Mouse (Mus musculus): ENCODE data around the gene a.

a gene

DNA sequence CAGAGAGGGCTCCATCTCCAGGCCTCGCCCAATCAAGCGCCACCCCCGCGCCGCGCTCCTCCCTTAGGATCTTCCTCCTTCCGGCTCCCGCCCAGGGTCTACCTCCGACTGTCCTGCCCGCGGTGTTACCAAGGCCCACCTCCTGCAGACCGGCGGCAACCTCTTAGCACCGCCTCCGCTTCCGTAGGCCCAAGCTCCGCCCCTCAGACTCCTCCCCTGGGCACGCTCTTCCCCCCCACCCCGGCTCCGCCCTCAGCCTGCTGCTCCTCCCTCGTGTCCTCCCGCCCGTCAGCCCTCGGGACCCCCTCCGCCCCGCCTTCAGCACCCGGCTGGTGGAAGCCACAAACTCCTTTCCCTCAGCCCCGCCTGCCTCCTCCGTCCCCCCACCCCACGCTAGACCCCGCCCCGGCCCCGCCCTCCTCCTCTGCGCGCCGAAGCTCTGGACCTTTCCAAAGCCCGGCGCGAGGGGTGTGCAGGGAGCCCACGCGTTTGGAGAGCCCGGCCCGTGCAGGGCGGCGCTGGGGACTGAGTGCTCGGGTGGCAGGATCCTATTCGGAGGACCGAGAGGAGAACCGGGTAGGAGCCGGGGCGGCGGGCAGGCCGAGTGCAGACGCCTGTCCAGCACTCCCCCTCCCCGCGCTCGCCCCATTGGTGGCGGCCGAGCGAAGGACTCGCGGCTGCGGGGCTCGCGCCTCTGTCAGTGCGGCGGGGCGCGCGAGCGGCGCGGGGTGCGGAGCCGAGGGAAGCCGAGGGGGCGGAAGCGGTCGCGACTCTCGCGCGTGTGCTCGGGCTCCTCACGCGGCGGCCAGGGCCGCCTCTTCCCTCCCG, at the start of gene a, which contains the start of gene Raly:
a (plus strand) TSS at position 747 of the 828 bp plus-strand sequence.
Raly (plus strand) TSS at position 441 of the 828 bp plus-strand sequence.
- peak; percentile 99 for DNase-seq

DNA sequence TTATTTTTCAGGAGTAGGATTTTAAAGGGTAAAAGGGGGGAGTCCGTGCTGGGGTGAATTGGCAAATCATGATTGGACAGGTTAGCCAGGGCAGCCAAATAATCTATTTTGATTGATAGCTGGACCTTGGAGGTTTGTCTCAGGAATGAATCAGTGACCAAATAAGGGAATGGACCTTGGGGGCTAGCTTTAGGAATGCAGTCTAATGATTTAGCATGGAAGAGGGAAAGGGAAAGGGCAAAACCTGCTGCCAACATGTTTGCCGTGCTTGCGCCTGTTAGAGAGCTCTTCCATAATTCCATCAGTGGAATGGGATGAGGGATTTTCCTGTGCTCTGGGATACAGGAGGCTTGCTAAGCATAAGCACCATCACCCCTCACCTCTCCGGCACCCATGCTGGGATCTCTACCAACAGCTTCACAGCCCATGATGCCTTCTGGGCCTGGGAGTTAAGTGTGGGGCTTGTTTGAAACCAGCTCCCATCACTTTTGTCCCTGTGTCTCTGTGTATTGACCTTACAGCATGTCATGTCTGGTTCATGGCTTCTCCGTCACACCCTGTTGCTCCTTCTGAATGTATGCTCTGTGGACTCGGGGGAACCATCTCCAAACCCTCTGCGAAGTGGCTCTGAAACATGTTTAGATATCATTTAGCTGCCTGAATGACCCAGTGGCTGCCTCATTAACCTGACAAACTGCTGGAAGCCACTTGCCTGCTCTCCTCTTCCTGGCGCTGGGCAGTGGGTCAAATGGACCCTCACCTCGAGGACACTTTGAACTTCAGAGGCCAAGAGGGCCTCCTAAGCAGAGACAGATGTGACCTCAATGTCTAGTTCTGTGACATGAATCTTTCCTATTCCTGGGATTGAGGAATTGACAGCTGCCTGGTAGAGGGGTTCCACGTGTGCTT, 48.0 kb upstream of the a start:
- DNase-seq: no peak

DNA sequence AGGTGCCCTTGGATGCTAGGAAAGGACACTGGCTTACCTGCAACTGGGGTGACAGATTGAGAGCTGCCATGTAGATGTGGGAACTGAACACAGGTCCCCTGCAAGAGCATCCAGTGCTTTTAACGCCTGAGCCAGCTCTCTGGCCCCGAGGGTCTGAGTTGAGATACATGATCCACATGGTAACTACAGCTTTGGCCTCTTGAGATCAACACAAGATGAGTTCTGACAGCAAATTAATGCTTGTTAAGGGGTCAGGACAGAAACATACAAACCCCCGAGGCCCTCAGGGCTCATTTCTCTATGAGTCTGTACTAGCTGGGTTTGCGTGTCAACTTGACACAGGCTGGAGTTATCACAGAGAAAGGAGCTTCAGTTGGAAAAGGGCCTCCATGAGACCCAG, 47.3 kb upstream of the a start:
- no peak for DNase-seq

DNA sequence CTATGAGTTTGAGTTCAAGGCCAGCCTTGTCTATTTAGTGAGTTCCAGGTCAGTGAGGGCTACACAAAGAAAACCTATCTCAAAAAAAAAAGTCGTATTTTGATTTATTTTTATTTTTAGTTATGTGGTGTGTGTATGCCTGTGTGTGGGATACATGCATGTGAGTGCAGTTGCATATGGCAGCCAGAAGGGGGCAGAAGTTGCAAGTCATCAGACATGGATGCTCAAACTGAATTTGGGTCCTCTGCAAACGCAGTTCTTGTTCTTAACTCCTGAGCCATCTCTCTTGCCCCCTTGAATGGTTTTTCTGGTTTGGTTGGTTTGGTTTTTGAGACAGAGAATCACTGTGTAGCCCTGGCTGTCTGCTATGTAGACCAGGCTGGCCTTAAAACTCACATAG, 42.8 kb upstream of the a start:
- no peak for DNase-seq

DNA sequence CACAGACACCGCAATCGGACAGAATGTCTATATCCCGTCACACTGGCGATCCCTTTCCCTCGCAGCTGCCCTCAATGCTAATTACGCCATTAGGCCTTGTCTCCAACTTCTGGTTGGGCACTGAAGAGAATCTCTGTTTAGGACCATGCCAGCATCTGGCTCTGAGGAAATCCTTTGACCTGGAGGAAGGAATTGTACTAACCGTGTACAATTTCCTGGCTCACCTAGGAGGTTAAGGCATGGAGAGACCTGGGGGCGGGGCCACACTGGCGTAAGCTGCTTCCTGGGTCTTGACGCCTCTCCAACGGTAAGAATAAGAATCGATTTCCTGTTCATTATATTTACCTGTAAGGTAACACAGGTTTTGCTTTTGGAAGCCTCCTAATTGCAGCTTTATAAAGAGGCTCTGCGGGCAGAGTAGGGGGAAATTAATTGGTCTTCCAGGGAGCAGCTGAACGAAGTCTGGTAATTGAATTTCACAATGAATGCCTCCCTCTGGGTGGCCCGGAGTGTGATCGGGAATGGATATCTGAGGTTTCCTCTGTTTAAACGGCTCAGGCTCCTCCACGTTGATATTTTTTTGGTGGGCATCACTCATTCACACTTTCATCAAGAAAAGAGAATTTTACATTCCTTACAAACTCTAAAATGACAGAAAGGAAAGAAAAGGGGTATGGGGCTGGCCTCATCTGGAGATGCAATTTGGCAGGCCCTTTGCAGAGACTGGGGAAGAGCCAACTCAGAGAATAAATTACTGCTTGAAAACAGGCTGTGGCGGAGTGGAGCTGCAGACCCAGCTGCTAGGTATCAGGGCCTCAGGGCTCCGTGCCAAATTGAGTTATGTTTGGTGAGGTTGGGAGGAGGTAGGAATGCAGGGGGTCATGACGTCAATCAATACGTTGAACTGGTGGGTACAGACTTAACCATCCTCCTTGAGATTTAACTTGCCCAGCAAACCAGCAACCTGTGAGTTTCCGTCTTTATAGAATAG, 41.9 kb upstream of the a start:
- peak; percentile 32 to 59 for DNase-seq

DNA sequence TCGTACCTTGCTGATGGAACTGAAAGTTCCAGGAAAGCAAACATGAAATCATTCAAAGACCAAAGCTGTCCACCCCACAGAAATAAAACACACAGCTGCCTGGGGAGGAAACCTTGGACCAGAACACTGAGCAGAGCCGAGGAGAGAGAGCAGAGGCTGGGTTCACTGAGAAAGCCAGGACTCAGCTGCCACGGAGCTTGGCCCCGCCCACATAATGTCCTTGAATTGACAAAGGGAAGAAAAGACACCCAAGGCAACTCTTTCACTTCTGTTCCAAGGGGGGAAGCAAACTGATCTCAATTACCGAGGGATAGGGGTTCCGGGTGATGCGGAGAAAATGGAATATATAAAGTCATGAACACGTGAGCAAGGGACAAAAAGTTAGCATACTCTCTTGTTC, 39.3 kb upstream of the a start:
- DNase-seq: no peak

DNA sequence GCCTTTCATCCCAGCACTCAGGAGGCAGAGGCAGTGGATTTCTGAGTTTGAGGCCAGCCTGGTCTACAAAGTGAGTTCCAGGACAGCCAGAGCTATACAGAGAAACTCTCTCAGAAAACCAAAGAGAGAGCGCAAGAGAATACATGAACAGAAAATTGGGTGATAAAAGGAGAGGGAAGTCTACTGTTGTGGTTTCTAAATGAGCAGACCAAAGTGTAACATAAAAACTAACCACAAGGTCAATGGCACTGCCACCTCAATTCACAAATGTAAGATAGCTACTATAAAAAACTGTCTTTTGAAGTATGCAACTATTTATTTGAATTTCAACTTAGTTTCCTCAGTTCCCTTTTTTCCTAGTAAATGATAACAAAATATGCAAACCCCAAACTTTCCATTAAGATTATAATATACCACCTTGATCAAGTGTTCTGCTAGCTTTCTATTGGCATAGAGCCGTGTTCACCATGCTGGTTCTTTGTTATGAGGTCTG, 37.1 kb upstream of the a start:
- no peak for DNase-seq

DNA sequence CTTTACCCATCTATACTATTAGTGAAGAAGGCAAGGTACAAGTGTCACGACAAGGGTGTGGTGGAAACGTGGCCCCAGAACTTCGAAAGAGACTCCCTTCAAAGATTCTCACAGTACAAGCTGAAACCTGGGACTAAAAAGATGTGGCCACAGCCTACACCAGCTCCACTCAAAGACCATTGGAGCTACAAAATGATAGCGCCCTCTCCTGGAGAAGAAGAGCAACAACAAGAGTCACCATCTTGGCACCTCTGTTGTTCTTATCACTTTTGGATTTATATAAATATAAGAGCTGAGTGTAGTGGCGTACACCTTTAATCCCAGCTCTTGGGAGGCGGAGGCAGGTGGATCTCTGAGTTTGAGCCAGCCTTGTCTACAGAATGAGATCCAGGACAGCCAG, 35.4 kb upstream of the a start:
- DNase-seq: no peak

DNA sequence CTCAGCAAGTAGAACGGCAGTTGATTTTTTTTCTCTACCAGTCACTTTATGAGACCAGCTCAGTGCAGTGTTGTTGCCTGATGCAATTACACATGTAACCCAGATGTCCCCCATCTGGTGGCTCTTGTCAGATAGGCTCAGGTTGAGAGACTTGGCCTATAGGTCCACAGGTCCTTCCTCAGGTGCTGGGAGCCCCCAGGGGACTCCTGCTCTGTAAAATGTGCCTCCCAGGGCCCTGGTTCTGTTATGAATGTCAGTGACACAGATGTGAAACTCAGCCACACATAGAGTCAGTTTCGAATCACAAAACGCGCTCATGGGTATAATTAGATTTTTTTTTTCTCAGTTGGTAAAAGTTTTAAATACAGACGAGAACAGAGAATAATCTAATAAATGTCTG, 33.5 kb upstream of the a start:
- DNase-seq: no peak

DNA sequence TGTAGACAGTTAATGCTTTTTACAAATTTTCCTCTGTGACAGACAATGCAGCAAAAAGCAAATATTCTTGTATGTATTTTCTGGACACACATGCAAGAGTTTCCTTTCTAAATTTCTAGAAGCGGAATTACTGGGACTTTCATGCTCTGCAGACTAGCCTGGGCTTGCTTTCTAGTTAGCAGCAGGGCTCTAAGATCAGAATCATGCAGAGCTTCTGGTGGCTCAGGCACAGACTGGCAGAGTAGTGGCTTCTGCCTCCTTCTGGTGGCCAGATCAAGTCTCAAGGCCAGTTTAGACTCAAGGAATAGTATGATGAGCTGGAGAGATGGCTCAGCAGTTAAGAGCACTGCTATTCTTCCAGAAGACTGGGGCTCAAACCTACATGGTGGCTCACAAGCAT, 32.7 kb upstream of the a start:
- no peak for DNase-seq

DNA sequence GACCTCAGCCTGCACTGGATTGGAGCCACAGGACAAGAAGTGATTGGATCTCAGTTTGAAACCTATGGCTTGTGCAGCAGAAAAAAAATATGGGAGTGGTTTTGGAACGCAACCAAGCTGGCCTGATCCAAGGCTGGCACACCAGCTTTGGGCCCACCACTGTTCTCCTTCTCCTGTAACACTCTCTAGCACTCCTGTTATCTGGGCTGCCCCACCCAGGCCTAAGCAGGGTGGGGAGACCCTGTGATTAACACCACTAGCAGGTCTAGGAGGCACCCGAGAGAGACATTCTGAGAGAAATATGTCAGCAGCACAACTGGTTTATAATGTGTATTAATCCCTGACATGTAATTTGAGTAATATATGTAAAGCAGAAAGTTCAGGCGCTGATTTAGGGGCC, 28.0 kb upstream of the a start:
- DNase-seq: no peak

DNA sequence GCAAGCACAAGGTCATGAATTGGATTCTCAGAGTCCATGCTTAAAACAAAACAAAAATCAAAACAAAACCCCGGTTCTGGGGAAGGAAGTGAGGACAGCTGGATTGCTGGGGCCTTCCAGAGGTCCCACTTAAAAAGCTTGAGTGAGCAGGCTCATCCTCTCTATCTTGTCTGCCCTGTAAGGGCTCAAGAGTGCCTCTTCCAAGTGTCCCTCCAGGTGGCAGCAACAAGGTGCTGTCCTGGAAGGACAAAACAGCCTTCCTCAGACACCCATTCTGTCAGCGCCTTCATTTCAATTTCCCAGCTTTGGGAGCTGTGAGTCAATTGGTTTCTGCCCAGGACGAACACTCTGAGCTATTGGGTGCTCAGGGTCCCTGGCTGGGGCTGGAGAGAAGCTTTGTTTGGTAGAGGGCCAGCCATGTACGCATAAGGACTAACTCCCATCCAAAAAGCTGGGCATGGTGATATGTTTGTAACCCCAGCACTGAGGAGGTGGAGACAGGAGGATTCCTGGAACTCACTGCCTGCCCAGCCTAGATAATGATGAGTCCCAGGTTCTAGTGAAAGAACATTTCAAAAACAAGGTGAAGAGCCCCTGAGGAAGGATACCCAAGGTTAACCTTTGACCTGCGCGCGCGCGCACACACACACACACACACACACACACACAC, 26.2 kb upstream of the a start:
- DNase-seq: no peak

DNA sequence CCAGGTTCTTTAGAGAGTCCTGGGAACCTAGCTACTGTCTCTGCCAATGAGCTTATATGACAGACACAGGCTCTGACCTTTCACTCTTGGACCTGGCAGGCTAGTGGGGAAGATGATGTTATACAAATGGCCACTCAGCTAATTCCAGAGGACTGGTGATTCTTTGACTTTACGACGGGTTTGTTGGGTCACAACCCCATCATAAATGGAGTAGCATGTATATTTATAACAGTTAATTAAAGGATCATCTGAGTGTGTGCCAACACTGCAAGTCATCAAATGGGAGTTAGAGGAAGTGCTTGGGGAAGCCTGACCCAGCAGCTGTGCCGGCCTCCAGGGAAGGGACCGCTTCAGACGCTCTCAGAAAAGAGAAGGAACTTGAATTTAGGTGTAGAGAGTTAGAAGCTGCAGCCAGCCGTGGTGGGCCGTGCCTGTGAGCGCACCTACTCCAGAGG, 25.6 kb upstream of the a start:
- DNase-seq: peak; percentile 45 to 70

DNA sequence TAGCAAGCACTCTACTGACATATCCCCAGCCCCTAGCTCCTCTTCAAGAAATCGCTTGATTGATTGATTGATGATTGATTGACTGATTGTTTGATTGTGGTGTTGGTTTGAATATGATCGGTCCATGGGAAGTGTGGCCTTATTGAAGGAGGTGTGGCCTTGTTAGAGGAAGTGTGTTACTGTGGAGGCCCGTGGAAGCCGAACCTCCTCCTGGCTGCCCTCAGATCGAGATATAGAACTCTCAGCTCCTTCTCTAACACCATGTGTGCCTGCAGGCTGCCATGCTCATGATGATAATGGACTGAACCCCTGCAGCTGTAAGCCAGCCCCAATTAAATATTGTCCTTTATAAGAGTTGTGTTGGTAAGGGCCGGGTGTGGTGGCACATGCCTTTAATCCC, 24.2 kb upstream of the a start:
- no peak for DNase-seq

DNA sequence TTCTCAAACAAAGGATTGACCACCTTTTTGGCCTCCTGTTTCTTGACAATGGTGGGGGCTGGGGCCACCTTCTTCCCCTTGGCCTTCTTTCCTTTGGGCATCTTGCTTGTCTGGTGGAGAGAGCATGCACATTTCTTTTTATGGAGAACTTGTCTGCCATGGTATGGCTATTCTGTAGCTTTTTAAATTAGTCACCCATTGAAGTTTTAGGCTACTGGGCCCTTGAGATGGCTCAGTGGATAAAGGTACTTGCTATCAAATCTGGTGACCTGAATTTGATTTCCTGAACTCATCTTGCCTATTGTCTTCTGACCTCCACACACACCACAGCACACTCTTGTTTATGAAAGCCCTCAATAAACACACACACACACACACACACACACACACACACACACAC, 21.3 kb upstream of the a start, which contains the start of gene Gm14214:
Gm14214 (minus strand) TSS at position 101 of the 400 bp plus-strand sequence.
- DNase-seq: no peak

DNA sequence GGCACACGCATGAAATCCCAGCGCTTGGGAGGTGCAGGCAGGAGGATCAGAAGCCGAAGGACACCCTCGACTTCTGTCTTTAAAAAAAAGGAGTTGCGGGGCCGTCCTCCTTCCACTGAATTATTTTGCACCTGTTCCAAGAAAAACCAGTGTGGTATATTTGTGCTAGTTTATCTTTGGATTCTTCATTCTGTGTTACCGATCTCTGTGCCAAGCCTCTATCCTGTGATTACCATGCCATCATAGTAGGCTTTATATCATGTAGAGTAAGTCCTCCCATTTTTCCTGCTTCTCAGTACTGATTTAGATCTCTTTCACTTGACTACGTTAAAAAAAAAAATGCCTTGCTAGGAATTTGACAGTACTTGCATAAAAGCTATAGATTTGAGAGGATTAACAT, 19.6 kb upstream of the a start:
- no peak for DNase-seq

DNA sequence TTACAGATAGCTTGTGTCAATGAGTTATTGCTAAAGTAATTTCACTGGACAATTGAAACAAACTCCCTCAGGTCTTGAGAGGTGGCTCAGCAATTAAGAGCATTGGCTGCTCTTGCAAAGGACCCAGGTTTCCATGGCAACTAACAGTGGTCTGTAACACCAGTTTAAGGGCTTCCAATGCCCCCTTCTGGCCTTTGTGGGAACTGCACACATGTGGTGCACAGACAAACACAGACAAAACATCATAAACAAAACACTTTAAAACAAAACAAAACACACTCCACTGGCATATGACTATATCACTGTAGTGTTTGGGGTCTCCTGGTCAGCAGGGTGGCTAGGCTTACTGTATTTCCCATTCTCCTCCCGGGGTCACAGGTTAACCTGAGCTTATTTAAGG, 17.2 kb upstream of the a start:
- DNase-seq: peak in 1 of 2 experiments; percentile 36

DNA sequence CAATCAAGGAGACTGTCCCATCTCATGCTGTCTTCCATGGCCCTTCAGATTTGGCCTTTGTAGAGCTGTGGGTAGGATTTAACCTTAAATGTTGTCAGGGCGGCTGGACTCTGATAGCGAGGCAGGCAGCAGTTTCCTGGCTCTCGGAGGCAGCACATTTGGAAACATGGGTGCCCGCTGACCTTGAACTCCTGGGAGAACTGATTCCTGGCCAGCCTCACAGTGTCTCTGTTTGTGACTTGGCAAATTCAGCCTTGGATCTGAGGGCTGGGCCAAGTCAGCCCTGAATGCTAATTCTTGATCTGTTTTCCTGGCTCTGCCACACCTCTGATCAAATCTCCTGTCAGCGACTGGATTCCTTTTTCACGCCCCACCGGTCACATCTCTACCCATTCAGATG, 14.7 kb upstream of the a start:
- DNase-seq: no peak

DNA sequence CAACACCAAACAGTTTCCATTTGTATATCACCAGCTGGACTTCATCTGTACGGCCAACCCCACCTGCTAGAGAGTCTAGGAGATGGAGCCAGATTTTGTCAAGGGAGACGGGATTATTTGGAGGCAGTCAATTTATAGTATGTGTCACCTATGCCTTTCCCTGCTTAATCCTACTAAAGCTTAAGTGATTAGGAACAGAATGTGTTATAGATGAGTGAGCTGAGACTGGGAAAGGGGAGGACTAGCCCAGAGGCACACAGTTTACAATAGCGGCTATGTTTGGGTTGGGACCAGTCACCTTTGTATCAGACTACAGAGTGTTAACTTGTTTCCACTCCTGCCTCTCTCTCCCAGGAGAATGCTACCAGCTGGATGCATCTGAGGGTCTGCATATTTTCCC, 11.6 kb upstream of the a start:
- DNase-seq: no peak

DNA sequence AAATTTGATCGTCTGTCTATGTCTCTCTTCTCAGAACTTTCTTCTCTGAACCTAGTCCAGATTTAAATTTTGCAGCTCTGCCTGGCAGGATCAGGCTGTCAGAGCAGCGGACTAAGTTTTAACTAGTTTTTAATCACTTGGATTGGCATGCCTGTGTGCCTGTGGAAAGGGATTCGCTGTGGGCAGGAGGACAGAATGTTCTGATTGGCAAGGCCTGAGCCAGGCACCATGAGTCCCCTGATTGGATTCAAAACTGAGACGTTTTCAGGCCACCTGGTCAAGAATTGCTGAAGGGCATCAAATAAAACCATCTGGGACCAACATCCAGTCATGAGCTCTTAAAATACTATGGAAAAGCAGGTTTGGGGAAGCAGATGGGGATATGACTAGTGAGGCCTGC, 8.8 kb upstream of the a start:
- DNase-seq: no peak

DNA sequence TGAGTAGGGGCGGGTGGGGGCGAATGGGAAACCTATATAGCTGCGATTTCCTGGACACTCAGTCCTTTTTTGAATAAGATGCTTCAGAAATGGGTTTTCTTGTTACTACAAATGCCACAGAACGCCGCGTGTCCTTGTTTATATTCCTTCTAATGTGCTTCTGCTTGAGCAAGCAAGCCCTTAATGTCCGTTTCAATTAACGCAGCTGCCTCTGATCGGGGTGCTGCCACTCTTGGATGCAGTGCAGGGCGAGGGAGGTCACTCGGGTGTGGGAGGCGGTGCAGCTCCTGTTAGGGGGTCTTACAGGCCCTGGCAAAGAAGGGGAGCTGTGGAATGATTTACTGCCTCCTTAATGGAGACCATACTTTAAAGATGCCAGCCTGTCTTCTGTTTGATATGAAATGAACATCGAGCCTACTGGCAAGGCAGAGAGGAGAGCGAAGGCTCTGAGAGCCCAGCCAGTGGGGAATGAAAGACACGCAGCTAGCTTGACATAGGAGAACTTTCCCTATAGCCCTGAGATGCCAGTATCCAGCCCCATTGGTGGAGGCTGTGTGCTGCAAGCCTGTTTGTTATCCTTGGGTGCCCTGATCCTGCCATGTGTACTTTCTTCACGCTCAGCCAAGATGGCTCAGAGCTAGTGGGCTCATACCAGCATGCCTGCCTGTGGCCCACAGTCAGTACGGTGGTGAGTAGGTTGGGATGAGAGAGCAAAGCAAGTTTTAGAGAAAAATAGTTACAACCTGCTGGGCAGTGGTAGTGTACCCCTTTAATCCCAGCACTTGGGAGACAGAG, 8.1 kb upstream of the a start:
- no peak for DNase-seq
